Mouse (Mus musculus) CH12.LX (cell line): ENCODE results near the gene Fen1. TPM values are rescaled to one million over a fixed set of nuclear protein-coding genes. Genes with fewer than 3 reads are reported as not detected.

Experiments used
- DNase-seq: peaks from one replicate; pipeline ENCODE4 v3.0.0-alpha.2; 2013; ENCODE audit errors: extremely low read depth
- H3K27ac ChIP-seq: 2 replicates; pipeline ENCODE4 v1.5.1; 2012; ENCODE audit warnings: low read depth, mild to moderate bottlenecking, control low read depth, moderate library complexity; ENCODE audit not compliant: insufficient read depth
- H3K27me3 ChIP-seq: replicated peaks from 2 replicates; pipeline ENCODE3; 2012; ENCODE audit warnings: inconsistent platforms
- H3K36me3 ChIP-seq, 2 experiments: replicated peaks in 1 of 2; 2 replicates each; pipeline versions ENCODE3 to v1.6.1; 2012; ENCODE audit warnings: inconsistent platforms in 1 of 2, low read length in 1 of 2, mild to moderate bottlenecking in 1 of 2, mixed read lengths in 1 of 2, moderate library complexity in 1 of 2; ENCODE audit not compliant: control insufficient read depth in 1 of 2, insufficient read depth in 1 of 2
- H3K4me1 ChIP-seq, 2 experiments: 2 replicates each; pipeline ENCODE4 v1.6.1; 2012; ENCODE audit warnings: inconsistent platforms in 1 of 2, moderate library complexity in 1 of 2; ENCODE audit not compliant: insufficient read depth in 2 of 2, control insufficient read depth in 1 of 2
- H3K4me2 ChIP-seq: 2 replicates; pipeline ENCODE4 v1.6.1; 2012; ENCODE audit warnings: low read depth, mild to moderate bottlenecking, control low read depth; ENCODE audit not compliant: poor library complexity, insufficient read depth, severe bottlenecking
- H3K4me3 ChIP-seq, 3 experiments: fragments of 150-350 bp in 1 of 3; sonication (generic) in 1 of 3; replicated peaks in 1 of 3; 2 replicates each; pipeline versions ENCODE3 to v1.5.1; 2011 to 2012; ENCODE audit warnings: low read depth in 2 of 3, low read length in 2 of 3, mild to moderate bottlenecking in 2 of 3, moderate library complexity in 2 of 3, control low read depth in 1 of 3, improper control_type of control experiment in 1 of 3, inconsistent platforms in 1 of 3, mixed read lengths in 1 of 3; ENCODE audit not compliant: poor library complexity in 1 of 3
- H3K79me2 ChIP-seq: replicated peaks from 2 replicates; pipeline ENCODE4 v1.6.1; 2012; ENCODE audit warnings: mild to moderate bottlenecking, moderate library complexity; ENCODE audit not compliant: control insufficient read depth, poor library complexity, insufficient read depth, severe bottlenecking; ENCODE audit errors: extremely low read depth
- H3K9ac ChIP-seq: 2 replicates; pipeline ENCODE4 v1.6.1; 2012; ENCODE audit warnings: low read depth, mild to moderate bottlenecking, control low read depth, moderate library complexity; ENCODE audit not compliant: insufficient read depth
- H3K9me3 ChIP-seq: replicated peaks from 2 replicates; pipeline ENCODE3; 2012; ENCODE audit warnings: low read length, inconsistent platforms, mixed read lengths
- CTCF ChIP-seq, 2 experiments: IDR thresholded peaks in 1 of 2; conservative IDR thresholded peaks in 1 of 2; 2 replicates each; pipeline ENCODE4 v1.5.1; 2011 to 2012; ENCODE audit warnings: low read depth in 2 of 2, low read length in 2 of 2, improper control_type of control experiment in 1 of 2, inconsistent platforms in 1 of 2, mild to moderate bottlenecking in 1 of 2, moderate library complexity in 1 of 2
- EP300 ChIP-seq: IDR thresholded peaks from 2 replicates; pipeline ENCODE4 v1.6.1; 2011; ENCODE audit warnings: low read length, improper control_type of control experiment
- ETS1 ChIP-seq: conservative IDR thresholded peaks from 2 replicates; pipeline ENCODE4 v1.6.1; 2012; ENCODE audit warnings: low read depth, mild to moderate bottlenecking, inconsistent platforms, low read length, improper control_type of control experiment, moderate library complexity
- HCFC1 ChIP-seq: IDR thresholded peaks from 2 replicates; pipeline ENCODE4 v1.6.1; 2012; ENCODE audit warnings: low read depth, mild to moderate bottlenecking, inconsistent platforms, low read length, improper control_type of control experiment
- JUND ChIP-seq: conservative IDR thresholded peaks from 2 replicates; pipeline ENCODE4 v1.6.1; 2011; ENCODE audit warnings: low read depth, low read length, improper control_type of control experiment
- MAZ ChIP-seq: IDR thresholded peaks from 2 replicates; pipeline ENCODE4 v1.6.1; 2012; ENCODE audit warnings: low read depth, mild to moderate bottlenecking, inconsistent platforms, low read length, improper control_type of control experiment, moderate library complexity
- MEF2A ChIP-seq: IDR thresholded peaks from 2 replicates; pipeline ENCODE4 v1.6.1; 2014; ENCODE audit warnings: low read depth, mild to moderate bottlenecking, inconsistent platforms, low read length, improper control_type of control experiment, borderline replicate concordance
- MYC ChIP-seq: IDR thresholded peaks from 2 replicates; pipeline ENCODE4 v1.6.1; 2011; ENCODE audit warnings: low read depth, mild to moderate bottlenecking, improper control_type of control experiment, low read length
- NRF1 ChIP-seq: IDR thresholded peaks from 2 replicates; pipeline ENCODE4 v1.6.1; 2014; ENCODE audit warnings: low read depth, mild to moderate bottlenecking, inconsistent platforms, low read length, improper control_type of control experiment, moderate library complexity
- POLR2AphosphoS2 ChIP-seq: IDR thresholded peaks from 2 replicates; pipeline ENCODE4 v1.6.1; 2011; ENCODE audit warnings: low read depth, low read length, improper control_type of control experiment
- RAD21 ChIP-seq: IDR thresholded peaks from 2 replicates; pipeline ENCODE4 v1.6.1; 2011; ENCODE audit warnings: low read depth, mild to moderate bottlenecking, low read length, improper control_type of control experiment, moderate library complexity
- SIN3A ChIP-seq: IDR thresholded peaks from 2 replicates; pipeline ENCODE4 v1.6.1; 2012; ENCODE audit warnings: low read length, improper control_type of control experiment, inconsistent platforms
- TCF12 ChIP-seq: IDR thresholded peaks from 2 replicates; pipeline ENCODE4 v1.6.1; 2014; ENCODE audit warnings: low read depth, mild to moderate bottlenecking, inconsistent platforms, low read length, improper control_type of control experiment
- USF1 ChIP-seq: IDR thresholded peaks from 2 replicates; pipeline ENCODE4 v1.6.1; 2014; ENCODE audit warnings: low read depth, mild to moderate bottlenecking, inconsistent platforms, low read length, improper control_type of control experiment
- ZNF384 ChIP-seq: IDR thresholded peaks from 2 replicates; pipeline ENCODE4 v1.6.1; 2012; ENCODE audit warnings: low read depth, low read length, improper control_type of control experiment, inconsistent platforms
- dilution Hi-C: fragments of 300-500 bp; cut with MboI; formaldehyde crosslinking; loops from 2 replicates; pipeline ENCODE4 v1.14.3; 2020; ENCODE audit warnings: low sequenced_read_pairs; ENCODE audit not compliant: extremely low pct_unique_long_range_greater_than_20kb, extremely low pct_ligation_motif_present
- in situ Hi-C: fragments of 300-500 bp; cut with MboI; formaldehyde crosslinking; loops from 3 replicates; pipeline ENCODE4 v1.14.3; 2019; ENCODE audit warnings: low sequenced_read_pairs, low pct_ligation_motif_present, low pct_unique_long_range_greater_than_20kb, mixed read lengths
- polyA plus RNA-seq: library from polyadenylated mRNA; unstranded; fragments of >175 nt; gene quantifications from 2 replicates; pipeline ENCODE4 v1.2.1, GENCODE M21; 2012; ENCODE audit warnings: low read depth; ENCODE audit not compliant: insufficient read length
- total RNA-seq, 2 experiments: library from RNA; depleted of rRNA; stranded (reverse); fragments of 300-350 nt in 1 of 2; fragments of >200 nt in 1 of 2; gene quantifications; 2 replicates each; pipeline ENCODE4 v1.2.3; 2012 to 2014

Fen1 gene
- total and polyA plus RNA-seq, 3 experiments, result 111 to 156 (median 125) TPM

- H3K4me2 ChIP-seq, result no peak overlapping the region
- no peak overlapping the region for H3K27ac ChIP-seq
- no peaks in the 10 kb centered on the region for H3K79me2 ChIP-seq
- no peak for TF ChIP-seq SIN3A
- TF ChIP-seq MEF2A, result no peak
- no peak for TF ChIP-seq HCFC1
- TF ChIP-seq NRF1, result no peak
- no peak for TF ChIP-seq ZNF384
- no peak for TF ChIP-seq EP300
- no peak for TF ChIP-seq USF1
- no peak for TF ChIP-seq POLR2AphosphoS2
- no peak for DNase-seq
- H3K27me3 ChIP-seq, result peaks cover 15% of the 10 kb centered on the region
- H3K9me3 ChIP-seq, result no peaks in the 10 kb centered on the region
- dilution Hi-C loops, result no loop called here
- H3K9ac ChIP-seq, result no peak overlapping the region
- in situ Hi-C loops, result no loop called here
- peaks cover 6 to 26% of the 10 kb centered on the region in 2 experiments for H3K36me3 ChIP-seq
- peaks cover 0 to 4% of the 10 kb centered on the region in 2 experiments; a peak in 2 of 4 replicates for H3K4me1 ChIP-seq
- H3K4me3 ChIP-seq, result no peak overlapping the region
Observed at GRCm38 (mm10) chr19:10216101-10216500, 12.1 kb upstream of the Fen1 start.

- Histone ChIP-seq H3K36me3 (peaks cover 25 to 48% of the 10 kb centered on the region in 2 experiments), H3K79me2 (no peaks in the 10 kb centered on the region), H3K4me2 (no peak overlapping the region), H3K9ac (no peak overlapping the region), H3K27ac (no peak overlapping the region), H3K4me3 (no peak overlapping the region), H3K9me3 (no peaks in the 10 kb centered on the region), H3K4me1 (no peaks in the 10 kb centered on the region), H3K27me3 (peaks cover 11% of the 10 kb centered on the region)
- DNase-seq, result no peak
- TF ChIP-seq CTCF (conservative IDR thresholded peaks at IDR 0.05 in 1 of 2, IDR thresholded peaks at IDR 0.05 in 1 of 2; ENCODE audit: low read depth in 2 of 2, low read length in 2 of 2), result no peak
- in situ Hi-C loops (no loop called here), dilution Hi-C loops (no loop called here)
Observed at GRCm38 (mm10) chr19:10213796-10214471, 10.0 kb upstream of the Fen1 start.

GRCm38 (mm10) chr19:10210885-10211284, 6.9 kb upstream of the Fen1 start:
- no peaks in the 10 kb centered on the region for H3K27me3 ChIP-seq
- TF ChIP-seq MYC (no peak), EP300 (no peak), MAZ (no peak), RAD21 (no peak), MEF2A (no peak), ETS1 (no peak), POLR2AphosphoS2 (no peak), TCF12 (no peak), JUND (no peak)
- H3K27ac ChIP-seq, result no peak overlapping the region
- DNase-seq, result no peak
- dilution Hi-C loops (no loop called here), in situ Hi-C loops (no loop called here)
- no peak overlapping the region for H3K4me3 ChIP-seq
- H3K36me3 ChIP-seq, result peaks cover 51 to 78% of the 10 kb centered on the region in 2 experiments
- H3K4me1 ChIP-seq, result no peaks in the 10 kb centered on the region; a peak in 1 of 4 replicates
- no peak overlapping the region for H3K9ac ChIP-seq
- no peaks in the 10 kb centered on the region for H3K9me3 ChIP-seq
- H3K4me2 ChIP-seq, result no peak overlapping the region
- H3K79me2 ChIP-seq, result no peaks in the 10 kb centered on the region
